Mouse (Mus musculus) retina, postnatal 1 day (tissue): ENCODE measurements around the gene Ccdc6.
A peak's percentile ranks its signal among the peaks of the same experiment; 100 is the strongest.
"Not testable (repeated sequence)": the region's sequence is repeated elsewhere in the genome, so short reads cannot be mapped to it uniquely, and the experiment has no call there.

Source experiments
- DNase-seq: peaks from one replicate; pipeline ENCODE4 v3.0.0-alpha.2; 2012

The Ccdc6 gene

GRCm38 (mm10) chr10:70173314-70173713 is 76.4 kb downstream of the Ccdc6 start:
- peak; percentile 74 for DNase-seq

- DNase-seq: no peak
Observed at GRCm38 (mm10) chr10:70174494-70175190, 77.7 kb downstream of the Ccdc6 start.

- no peak for DNase-seq
Observed at GRCm38 (mm10) chr10:70180727-70181126, 83.8 kb downstream of the Ccdc6 start.

- DNase-seq: no peak
Observed at GRCm38 (mm10) chr10:70181279-70181972, 84.5 kb downstream of the Ccdc6 start.

DNA sequence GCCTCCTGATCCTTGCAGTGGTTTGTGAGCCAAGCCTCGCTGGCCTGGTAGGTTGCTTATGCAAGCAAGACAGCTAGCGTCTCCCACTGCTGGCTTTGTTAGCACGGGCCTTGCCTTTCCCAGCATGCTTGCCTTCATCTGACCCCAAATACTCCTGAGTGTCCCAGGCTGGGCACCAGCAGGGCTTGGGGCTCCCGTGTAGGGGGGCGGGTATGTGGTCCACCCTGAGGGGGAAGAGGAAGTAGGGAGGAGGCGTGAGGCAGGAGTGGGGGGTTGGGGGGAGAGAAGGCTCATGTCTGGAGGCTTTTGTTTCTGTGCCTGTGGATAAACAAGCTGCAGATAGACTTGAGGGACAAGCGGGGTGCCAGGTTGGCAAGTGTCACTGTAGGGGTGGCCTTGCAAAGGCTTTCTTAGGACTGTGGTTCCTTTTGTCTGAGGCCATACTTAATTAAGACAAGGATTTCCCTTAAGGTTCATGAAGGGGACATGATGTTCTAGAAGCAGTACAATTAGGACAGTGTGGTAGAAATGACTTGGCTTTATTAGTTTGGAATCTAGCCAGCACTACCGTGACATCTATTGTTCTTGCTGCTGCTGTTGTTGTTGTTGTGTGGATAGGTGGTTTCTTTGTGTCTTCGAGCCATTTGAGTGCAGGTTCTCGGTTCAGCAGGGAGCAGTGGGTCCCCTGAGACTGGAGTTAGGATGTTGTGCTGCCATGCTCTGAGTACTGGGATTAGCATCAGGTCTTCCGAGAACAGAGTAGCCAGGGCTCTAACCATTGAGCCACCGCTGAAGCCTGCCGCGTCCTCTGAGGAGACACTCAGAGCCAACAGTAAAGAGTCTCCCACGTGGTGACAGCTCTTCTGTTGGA is 86.5 kb downstream of the Ccdc6 start:
- DNase-seq: peak; percentile 80

DNA sequence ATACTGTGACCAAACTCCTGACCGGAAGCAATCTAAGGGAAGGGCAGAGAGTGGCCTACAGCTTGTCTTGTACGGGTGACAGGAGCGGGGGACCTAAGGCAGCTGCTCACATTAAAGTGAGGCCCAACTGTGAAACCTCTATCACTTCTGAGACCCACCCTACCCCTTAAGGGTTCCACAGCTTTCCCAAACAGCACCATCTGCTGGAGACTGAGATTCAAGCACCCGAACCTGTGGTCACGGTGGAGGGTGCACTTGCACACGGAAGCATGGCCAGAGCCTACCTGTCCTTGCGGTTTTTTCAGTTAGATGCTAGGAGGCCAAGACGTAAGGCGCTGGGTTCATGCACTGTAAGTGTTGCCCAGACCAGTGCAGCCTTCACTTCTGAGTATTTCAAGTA is 89.2 kb downstream of the Ccdc6 start:
- peak; percentile 56 for DNase-seq

- no peak for DNase-seq
Observed at GRCm38 (mm10) chr10:70186586-70186985, 89.7 kb downstream of the Ccdc6 start.

GRCm38 (mm10) chr10:70189864-70190263 is 92.9 kb downstream of the Ccdc6 start:
- no peak for DNase-seq

DNA sequence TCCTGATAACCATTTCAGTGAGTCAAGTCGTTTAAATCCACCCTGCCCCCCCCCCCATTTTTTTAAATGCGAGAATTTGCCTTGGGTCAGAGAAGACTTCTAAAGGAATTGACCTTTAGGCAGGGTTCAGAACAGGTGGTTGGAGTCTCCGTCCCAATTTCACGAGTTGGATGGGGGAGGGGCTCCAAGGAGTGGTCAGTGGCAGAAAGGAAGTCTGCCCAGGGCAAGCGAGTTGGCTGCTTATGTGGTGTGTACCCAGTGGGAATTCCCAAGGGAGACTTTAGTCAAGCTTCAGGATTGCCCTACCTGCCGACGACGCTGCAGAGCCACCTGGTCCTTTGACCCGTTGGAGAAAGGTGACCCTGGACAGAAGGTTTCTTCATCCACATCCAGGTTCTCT is 97.4 kb downstream of the Ccdc6 start:
- no peak for DNase-seq

DNA sequence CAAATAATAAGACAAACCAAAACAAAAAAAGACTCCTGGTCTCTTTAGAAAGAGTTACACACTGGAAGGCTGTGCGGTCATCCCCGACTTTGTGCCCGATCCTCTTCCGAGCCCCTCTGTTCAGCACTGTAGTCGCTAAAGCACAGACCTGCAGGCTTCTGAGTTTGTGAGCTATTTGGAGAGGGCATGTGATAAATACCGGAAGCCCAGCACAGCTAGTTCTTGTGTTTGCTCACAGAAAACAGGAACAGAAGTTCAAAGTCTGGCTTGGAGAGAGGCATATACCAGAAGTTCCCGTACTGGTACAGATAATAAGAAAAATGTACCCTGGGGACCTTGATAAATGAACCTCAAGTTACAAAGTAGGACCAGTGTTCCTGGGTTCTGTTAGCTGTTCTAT is 98.4 kb downstream of the Ccdc6 start:
- no peak for DNase-seq

GRCm38 (mm10) chr10:70195786-70196185 is 98.9 kb downstream of the Ccdc6 start:
- peak; percentile 54 for DNase-seq

DNA sequence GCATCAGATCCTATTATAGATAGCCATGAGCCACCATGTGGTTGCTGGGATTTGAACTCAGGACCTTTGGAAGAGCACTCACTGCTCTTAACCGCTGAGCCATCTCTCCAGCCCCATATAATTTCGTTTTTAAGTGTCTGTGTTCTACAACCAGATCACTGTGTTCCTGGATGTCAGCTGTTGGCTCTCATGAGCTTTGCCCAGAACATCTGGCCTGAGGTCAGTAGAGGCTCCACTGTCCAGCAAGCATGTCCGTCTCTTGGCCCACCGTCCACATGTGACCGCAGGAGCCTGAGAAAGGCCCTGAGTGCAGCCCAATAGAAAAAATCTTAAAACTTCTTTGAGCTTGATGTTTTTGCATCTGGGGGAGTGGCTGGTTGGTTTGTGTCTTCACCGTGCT is 99.7 kb downstream of the Ccdc6 start:
- DNase-seq: no peak

GRCm38 (mm10) chr10:70197601-70198000 is 100.7 kb downstream of the Ccdc6 start:
- DNase-seq: no peak

- DNase-seq: no peak
Observed at GRCm38 (mm10) chr10:70198012-70198411, 101.1 kb downstream of the Ccdc6 start.

- DNase-seq: no peak
Observed at GRCm38 (mm10) chr10:70198951-70199463, 102.1 kb downstream of the Ccdc6 start.

GRCm38 (mm10) chr10:70199466-70200210 is 102.7 kb downstream of the Ccdc6 start:
- DNase-seq: no peak

- peak; percentile 69 for DNase-seq
Observed at GRCm38 (mm10) chr10:70200889-70201500, 104.1 kb downstream of the Ccdc6 start.

- DNase-seq: peak; percentile 66
Observed at GRCm38 (mm10) chr10:70204505-70205399, 107.8 kb downstream of the Ccdc6 start, which contains the start of gene Mrln. Gene Mrln (plus strand): TSS chr10:70204664.

DNA sequence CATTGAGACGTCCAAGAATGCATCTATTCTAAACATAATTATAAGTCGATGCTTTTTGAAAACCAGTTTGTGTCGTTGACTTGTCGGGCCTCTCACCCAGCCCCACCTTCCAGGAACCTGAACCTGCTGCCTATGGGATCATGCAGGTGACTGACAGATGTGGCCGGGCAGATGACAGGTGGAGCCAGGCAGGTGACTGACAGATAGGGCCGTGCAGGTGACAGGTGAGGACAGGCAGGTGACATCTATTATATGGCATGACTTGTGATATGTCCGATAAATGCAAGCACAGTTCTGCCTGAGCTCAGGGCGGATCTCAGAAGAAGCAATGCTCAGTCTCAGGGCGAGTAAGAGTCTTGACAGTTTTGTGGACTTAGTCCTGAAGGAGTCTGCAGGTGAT is 114.4 kb downstream of the Ccdc6 start:
- no peak for DNase-seq

DNA sequence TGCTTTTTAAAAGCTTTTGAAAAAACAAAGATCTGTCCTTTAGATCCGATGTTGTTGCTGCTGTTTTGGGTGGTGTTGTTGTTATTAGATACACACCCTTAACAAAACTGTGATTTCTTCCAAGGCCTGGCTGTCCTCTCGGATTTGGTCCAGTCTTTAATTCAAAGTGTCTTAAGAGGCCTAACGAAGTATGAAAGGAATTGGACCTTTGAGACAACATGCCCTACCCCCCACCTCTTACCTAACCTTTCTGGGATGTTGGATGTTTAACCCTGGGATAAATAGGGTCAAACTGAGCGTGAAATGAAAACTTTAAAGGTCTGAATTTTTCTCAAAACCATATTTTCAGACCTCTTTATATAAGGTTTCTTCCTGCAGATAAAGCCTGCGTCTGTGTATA is 124.0 kb downstream of the Ccdc6 start:
- no peak for DNase-seq

GRCm38 (mm10) chr10:70222231-70222630 is 125.3 kb downstream of the Ccdc6 start:
- not testable (repeated sequence) for DNase-seq
